In genomic region chr16:21787516-21788353, GRCm38 (mm10) we compare ENCODE assay signal across 8 mouse cellular contexts. TPM values are rescaled to one million over a fixed set of nuclear protein-coding genes. Genes with fewer than 3 reads are reported as not detected.
A peak's percentile ranks its signal among the peaks of the same experiment; 100 is the strongest.
DNase-seq lines count a peak whose midpoint lies in the region; ATAC-seq and TF ChIP-seq lines count a peak whose summit lies in the region.

Gene Ehhadh (minus strand): TSS chr16:21787807.

- H3K27me3 ChIP-seq in MEL (ENCODE audit: control insufficient read depth in 1 of 2, insufficient read depth in 2 of 2, low read length in 2 of 2): no peaks in the 10 kb centered on the region
- H3K27me3 ChIP-seq in forebrain, embryonic 16.5 days (replicated peaks; ENCODE audit: control insufficient read depth, insufficient read depth, low read length): no peaks in the 10 kb centered on the region
- no peaks in the 10 kb centered on the region for H3K27me3 ChIP-seq in lung, postnatal 0 days (replicated peaks; ENCODE audit: insufficient read depth, low read length)

- H3K9ac ChIP-seq in MEL (ENCODE audit: control insufficient read depth, low read depth, low read length, poor library complexity, severe bottlenecking): peak within 1 kb of the TSS; percentile 74
- peak within 1 kb of the TSS; percentile 70 for H3K9ac ChIP-seq in forebrain, embryonic 16.5 days (replicated peaks; ENCODE audit: low read depth, low read length)
- H3K9ac ChIP-seq in lung, postnatal 0 days (replicated peaks; ENCODE audit: low read depth): peak within 1 kb of the TSS; percentile 34

- 7% methylated on average over 28 of the region's 28 CpGs for WGBS in forebrain, embryonic 16.5 days
- WGBS in lung, postnatal 0 days: 6% methylated on average over 28 of the region's 28 CpGs

- peak; percentile 53 to 69; a peak in 3 of 4 replicates for TF ChIP-seq POLR2A in MEL (IDR thresholded peaks at IDR 0.05; ENCODE audit: control insufficient read depth in 1 of 2, insufficient read depth in 1 of 2, low read depth in 1 of 2, low read length in 2 of 2, poor library complexity in 1 of 2)

- DNase-seq in MEL (ENCODE audit: low read depth, low spot score): peak; percentile 82
- peak; percentile 66 to 71 for DNase-seq in cerebellum, adult 18-20 months
- DNase-seq in heart, postnatal 36 days: peak; percentile 70 to 81
- peak; percentile 16 to 27 for DNase-seq in layer of hippocampus, adult 2 months (ENCODE audit: low spot score in 2 of 2)
- peak; percentile 82 for DNase-seq in lung, postnatal 0 days (ENCODE audit: low spot score)
- peak; percentile 73 for DNase-seq in ovary, adult 18-20 months (ENCODE audit: low spot score)
- DNase-seq in thymus, postnatal 14 days: peak; percentile 71

- peak; percentile 93 for ATAC-seq in forebrain, embryonic 16.5 days
- ATAC-seq in lung, postnatal 0 days: peak; percentile 99

- H3K9me3 ChIP-seq in MEL (replicated peaks; ENCODE audit: insufficient read depth, low read length): no peaks in the 10 kb centered on the region
- H3K9me3 ChIP-seq in forebrain, embryonic 16.5 days (ENCODE audit: control insufficient read depth, low read length): no peaks in the 10 kb centered on the region
- H3K9me3 ChIP-seq in lung, postnatal 0 days (ENCODE audit: low read length): no peaks in the 10 kb centered on the region

- H3K36me3 ChIP-seq in MEL (ENCODE audit: control insufficient read depth in 1 of 2, insufficient read depth in 2 of 2, low read length in 2 of 2): peaks cover 0 to 13% of the 10 kb centered on the region in 2 experiments; a peak in 2 of 4 replicates
- H3K36me3 ChIP-seq in forebrain, embryonic 16.5 days (ENCODE audit: control insufficient read depth, insufficient read depth): no peaks in the 10 kb centered on the region
- H3K36me3 ChIP-seq in lung, postnatal 0 days (ENCODE audit: insufficient read depth, low read length): no peaks in the 10 kb centered on the region

- TF ChIP-seq EP300 in MEL (IDR thresholded peaks at IDR 0.05; ENCODE audit: low read depth in 1 of 2, low read length in 2 of 2): no peak
- TF ChIP-seq EP300 in lung, postnatal 0 days (IDR thresholded peaks at IDR 0.05): no peak

- TF ChIP-seq CTCF in MEL (IDR thresholded peaks at IDR 0.05 in 2 of 3, conservative IDR thresholded peaks at IDR 0.05 in 1 of 3; ENCODE audit: control insufficient read depth in 1 of 3, insufficient read depth in 1 of 3, low read depth in 2 of 3, low read length in 3 of 3, poor library complexity in 1 of 3, severe bottlenecking in 1 of 3): no peak; a peak in 1 of 6 replicates
- no peak for TF ChIP-seq CTCF in layer of hippocampus, adult 2 months (conservative IDR thresholded peaks at IDR 0.05)
- no peak for TF ChIP-seq CTCF in lung, postnatal 0 days (IDR thresholded peaks at IDR 0.05)

- no peak for TF ChIP-seq RAD21 in MEL (IDR thresholded peaks at IDR 0.05; ENCODE audit: low read depth, low read length)

- no peak within 1 kb of the TSS for H3K27ac ChIP-seq in MEL (ENCODE audit: control insufficient read depth, low read depth, low read length)
- no peak within 1 kb of the TSS for H3K27ac ChIP-seq in forebrain, embryonic 16.5 days (ENCODE audit: low read length)
- peak within 1 kb of the TSS; percentile 33 for H3K27ac ChIP-seq in layer of hippocampus, adult 2 months
- peak within 1 kb of the TSS; percentile 33; the same call in 1 of the 2 replicates for H3K27ac ChIP-seq in lung, postnatal 0 days (ENCODE audit: low read length)

- H3K4me1 ChIP-seq in MEL (ENCODE audit: control insufficient read depth in 1 of 2, insufficient read depth in 2 of 2, low read length in 2 of 2): peaks cover 4 to 7% of the 10 kb centered on the region in 2 experiments; a peak in 2 of 4 replicates
- peaks cover 10% of the 10 kb centered on the region; the same call in 1 of the 2 replicates for H3K4me1 ChIP-seq in forebrain, embryonic 16.5 days (replicated peaks; ENCODE audit: control insufficient read depth, insufficient read depth, low read length)
- H3K4me1 ChIP-seq in lung, postnatal 0 days (ENCODE audit: insufficient read depth, low read depth, low read length): peaks cover 3% of the 10 kb centered on the region; the same call in 1 of the 2 replicates

- H3K4me2 ChIP-seq in forebrain, embryonic 16.5 days (ENCODE audit: low read length): peak within 1 kb of the TSS; percentile 76
- H3K4me2 ChIP-seq in lung, postnatal 0 days (replicated peaks; ENCODE audit: low read depth, low read length): peak within 1 kb of the TSS; percentile 67

- H3K4me3 ChIP-seq in MEL (ENCODE audit: control insufficient read depth in 1 of 2, insufficient read depth in 1 of 2, low read depth in 2 of 2, low read length in 2 of 2): peak within 1 kb of the TSS; percentile 78 to 94
- H3K4me3 ChIP-seq in forebrain, embryonic 16.5 days (replicated peaks; ENCODE audit: low read length): peak within 1 kb of the TSS; percentile 52
- peak within 1 kb of the TSS; percentile 63 for H3K4me3 ChIP-seq in layer of hippocampus, adult 2 months
- H3K4me3 ChIP-seq in lung, postnatal 0 days (ENCODE audit: low read depth, low read length): peak within 1 kb of the TSS; percentile 43

- intact Hi-C loops in heart, postnatal 36 days (cut with DNase I): no loop called here

- H3K79me2 ChIP-seq in MEL (ENCODE audit: control insufficient read depth, insufficient read depth, low read length, poor library complexity): no peaks in the 10 kb centered on the region

TF ChIP-seq in MEL, 35 proteins besides CTCF, POLR2A, EP300 and RAD21:
- TF ChIP-seq ZNF384 (IDR thresholded peaks at IDR 0.05; ENCODE audit: low read depth, low read length) (no peak), TCF12 (IDR thresholded peaks at IDR 0.05; ENCODE audit: low read depth, low read length) (peak; percentile 2; the same call in 1 of the 2 replicates), MEF2A (IDR thresholded peaks at IDR 0.05; ENCODE audit: extremely low read depth, insufficient replicate concordance, low read depth, low read length, poor library complexity, severe bottlenecking) (no peak), ZMIZ1 (IDR thresholded peaks at IDR 0.05; ENCODE audit: low read depth, low read length) (0 out of 2 replicates have a peak, but pooled peaks have one; percentile 52), NELFE (IDR thresholded peaks at IDR 0.05; ENCODE audit: low read depth, low read length) (peak; percentile 43), NRF1 (IDR thresholded peaks at IDR 0.05; ENCODE audit: insufficient read depth, low read depth, low read length, poor library complexity, severe bottlenecking) (peak; percentile 19; the same call in 1 of the 2 replicates), HCFC1 (IDR thresholded peaks at IDR 0.05; ENCODE audit: low read depth, low read length) (0 out of 2 replicates have a peak, but pooled peaks have one; percentile 34), MXI1 (IDR thresholded peaks at IDR 0.05; ENCODE audit: low read depth, low read length) (peak; percentile 58), SIN3A (IDR thresholded peaks at IDR 0.05; ENCODE audit: low read length) (peak; percentile 69), GATA1 (IDR thresholded peaks at IDR 0.05; ENCODE audit: low read depth, low read length) (no peak), ETS1 (IDR thresholded peaks at IDR 0.05; ENCODE audit: low read depth, low read length) (peak; percentile 71), MAX (IDR thresholded peaks at IDR 0.05; ENCODE audit: low read length) (0 out of 2 replicates have a peak, but pooled peaks have one; percentile 14), ELF1 (IDR thresholded peaks at IDR 0.05; ENCODE audit: low read depth, low read length) (peak; percentile 77), RCOR1 (IDR thresholded peaks at IDR 0.05; ENCODE audit: low read depth, low read length) (0 out of 2 replicates have a peak, but pooled peaks have one; percentile 20), ZKSCAN1 (IDR thresholded peaks at IDR 0.05; ENCODE audit: low read depth, low read length) (no peak), E2F4 (IDR thresholded peaks at IDR 0.05; ENCODE audit: borderline replicate concordance, low read depth, low read length) (no peak), TBP (IDR thresholded peaks at IDR 0.05; ENCODE audit: low read depth, low read length) (peak; percentile 56; the same call in 1 of the 2 replicates)
TF ChIP-seq in MEL: peak in this region for 12.

RNA-seq across cellular contexts. Expression of gene Ehhadh, which starts in this region (rescaled TPM):
- total RNA-seq in MEL (2012; rRNA removed): 4.3 and 5.3 TPM in 2 replicates
- polyA plus RNA-seq in MEL (2012; ENCODE audit: insufficient read depth in 1 of 2, insufficient read length in 2 of 2, low read depth in 1 of 2, low replicate concordance in 2 of 2, missing spikeins in 1 of 2): 1 to 10 TPM in 1 of 2 experiments, not detected in 1; 6.6 TPM
- polyA plus RNA-seq in forebrain, embryonic 16.5 days (2015; fragmentation: Nextera tagmentation; extraction: Ambion mirVana): 0.83 and 1.1 TPM in 2 replicates
- 10 to 100 TPM; 17.1 to 21.8 TPM for total RNA-seq in heart, postnatal 36 days (2021)
- 1 to 10 TPM; 1.7 to 2.5 TPM for total RNA-seq in layer of hippocampus, adult 2 months (2021)
- 2.0 and 2.5 TPM in 2 replicates for polyA plus RNA-seq in lung, postnatal 0 days (2015; fragmentation: Nextera tagmentation; extraction: Ambion mirVana)

Comparison
In these comparisons a context has a peak if more than half of its experiments do, and no peak if none do; other contexts are left out.
1. DNase-seq: peak in every context shown above with its lines; median percentile 82 in MEL; 82 in lung, postnatal 0 days; 76 in heart, postnatal 36 days; 73 in ovary, adult 18-20 months; 71 in thymus, postnatal 14 days; 68 in cerebellum, adult 18-20 months; 22 in layer of hippocampus, adult 2 months.
2. H3K27ac ChIP-seq: peak in layer of hippocampus, adult 2 months (single experiment) and lung, postnatal 0 days (single experiment); none in MEL (single experiment) and forebrain, embryonic 16.5 days (single experiment).
3. Peak in every context shown above with its lines, with median percentiles within 50 percentile points of each other: H3K4me3 ChIP-seq and H3K9ac ChIP-seq.